Mouse (Mus musculus) kidney, postnatal 36 days (tissue): ENCODE measurements around the gene Gm3376.
"Not testable (repeated sequence)": the region's sequence is repeated elsewhere in the genome, so short reads cannot be mapped to it uniquely, and the experiment has no call there.

Experiments
- DNase-seq, 2 experiments: peaks; one replicate each; pipeline ENCODE4 v3.0.0; 2021 to 2022; ENCODE audit warnings: mixed read lengths in 2 of 2

Gm3376 gene

GRCm38 (mm10) chrY:3771373-3771772, at the start of gene Gm3376:
Gm3376 (plus strand) TSS chrY:3771673.
- not testable (repeated sequence) for DNase-seq
